23 mouse cellular contexts compared by ENCODE assay signal in the genomic region with DNA sequence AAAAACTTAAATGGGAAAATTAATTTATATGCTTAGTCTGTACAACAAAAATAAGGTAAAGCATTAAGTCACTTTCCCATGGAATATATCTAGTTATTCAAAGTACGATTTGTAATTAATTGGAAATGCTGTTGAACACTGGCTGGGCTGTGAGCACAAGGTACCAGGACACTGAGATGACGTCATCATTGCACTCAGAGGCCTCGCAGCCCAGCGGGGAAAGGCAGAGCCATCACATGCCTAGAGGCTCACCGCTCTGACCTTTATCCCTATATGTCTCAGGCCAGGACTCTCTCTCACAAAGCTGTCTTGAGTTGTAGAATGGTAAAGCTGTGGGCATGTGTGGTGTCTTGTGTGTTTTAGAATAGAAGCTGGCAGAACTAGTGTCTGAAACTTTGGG.
"Had no signal": no experiment of that assay in that cellular context is flagged by ENCODE, and none has a peak within 500 bp of the region (broad histone marks: within the 10 kb centered on the region; RNA-seq: fewer than 3 reads in every experiment).

No protein-coding gene starts in this region.

- H3K27ac ChIP-seq: hindbrain, embryonic 12.5 days; hindbrain, embryonic 14.5 days; kidney, embryonic 15.5 days; kidney, postnatal 0 days; limb, embryonic 13.5 days; limb, embryonic 15.5 days; liver, embryonic 13.5 days; liver, embryonic 15.5 days had no signal

- H3K4me3 ChIP-seq: heart, embryonic 12.5 days; hindbrain, embryonic 12.5 days; kidney, embryonic 15.5 days; limb, embryonic 13.5 days; limb, embryonic 15.5 days; liver, embryonic 13.5 days; liver, embryonic 15.5 days had no signal

- DNase-seq: forebrain, postnatal 0 days; gastrocnemius, postnatal 14 days; gastrocnemius, postnatal 36 days; heart, adult 18-20 months; kidney, adult 11 months; kidney, adult 2 months; kidney, adult 9 months; kidney, postnatal 14 days; kidney, postnatal 36 days; layer of hippocampus, adult 9-11 months; layer of hippocampus, postnatal 36 days; left cerebral cortex, postnatal 4 days; liver, embryonic 13.5 days had no signal

- H3K9me3 ChIP-seq: heart, embryonic 12.5 days; hindbrain, embryonic 12.5 days; kidney, embryonic 15.5 days; limb, embryonic 13.5 days; limb, embryonic 15.5 days; liver, embryonic 13.5 days; liver, embryonic 15.5 days had no signal

- H3K4me2 ChIP-seq: heart, embryonic 12.5 days; hindbrain, embryonic 12.5 days; hindbrain, embryonic 14.5 days; kidney, embryonic 15.5 days; limb, embryonic 13.5 days; limb, embryonic 15.5 days; liver, embryonic 13.5 days; liver, embryonic 15.5 days had no signal

- ATAC-seq: forebrain, postnatal 0 days; hindbrain, embryonic 16.5 days; inflammation-experienced regulatory T-cells, adult 6 months had no signal

- H3K9ac ChIP-seq: forebrain, postnatal 0 days; heart, embryonic 12.5 days; hindbrain, embryonic 12.5 days; hindbrain, embryonic 14.5 days; kidney, embryonic 15.5 days; limb, embryonic 13.5 days; limb, embryonic 15.5 days; liver, embryonic 13.5 days; liver, embryonic 15.5 days had no signal

- H3K36me3 ChIP-seq: heart, embryonic 12.5 days; hindbrain, embryonic 12.5 days; kidney, embryonic 15.5 days; limb, embryonic 13.5 days; limb, embryonic 15.5 days; liver, embryonic 13.5 days; liver, embryonic 15.5 days had no signal

- H3K27me3 ChIP-seq: heart, embryonic 12.5 days; kidney, embryonic 15.5 days; limb, embryonic 13.5 days; limb, embryonic 15.5 days had no signal
